Mouse (Mus musculus): ENCODE data around the gene Setd1b. TPM values are rescaled to one million over a fixed set of nuclear protein-coding genes. Genes with fewer than 3 reads are reported as not detected.
A peak's percentile ranks its signal among the peaks of the same experiment; 100 is the strongest.

The Setd1b gene
- 9.8 and 9.9 TPM in 2 replicates for polyA plus RNA-seq (2014; fragmentation: Nextera tagmentation; extraction: Ambion mirVana)

GRCm38 (mm10) chr5:123142161-123143157 is at the start of gene Setd1b:
TSS of gene Setd1b (plus strand) at chr5:123142193.
- peak within 1 kb of the TSS; percentile 90 for H3K4me3 ChIP-seq (ENCODE audit: low read depth, low read length)
- H3K27ac ChIP-seq (replicated peaks; ENCODE audit: low read depth, low read length), result peak within 1 kb of the TSS; percentile 100
- peaks cover 19% of the 10 kb centered on the region for H3K36me3 ChIP-seq (ENCODE audit: control insufficient read depth, insufficient read depth, low read length)
- under 1% methylated on average over 35 of the region's 103 CpGs for WGBS
- DNase-seq (ENCODE audit: low spot score) (peak; percentile 79), ATAC-seq (ENCODE audit: low read depth) (no peak; the same call in 1 of the 2 replicates)
- peak within 1 kb of the TSS; percentile 100 for H3K9ac ChIP-seq (ENCODE audit: low read depth, low read length)
- peaks cover 29% of the 10 kb centered on the region for H3K4me1 ChIP-seq (ENCODE audit: control insufficient read depth, insufficient read depth, low read length)
- no peaks in the 10 kb centered on the region for H3K27me3 ChIP-seq (replicated peaks; ENCODE audit: control insufficient read depth, insufficient read depth, low read length)
- peak within 1 kb of the TSS; percentile 100 for H3K4me2 ChIP-seq (ENCODE audit: low read depth, low read length)
- no peaks in the 10 kb centered on the region for H3K9me3 ChIP-seq (ENCODE audit: control insufficient read depth, low read length)

GRCm38 (mm10) chr5:123093077-123093633 is 48.8 kb upstream of the Setd1b start:
- Histone ChIP-seq H3K4me3 (ENCODE audit: low read depth, low read length) (no peak overlapping the region), H3K27ac (replicated peaks; ENCODE audit: low read depth, low read length) (no peak overlapping the region), H3K4me1 (ENCODE audit: control insufficient read depth, insufficient read depth, low read length) (no peaks in the 10 kb centered on the region), H3K4me2 (ENCODE audit: low read depth, low read length) (no peak overlapping the region), H3K9me3 (ENCODE audit: control insufficient read depth, low read length) (no peaks in the 10 kb centered on the region), H3K36me3 (ENCODE audit: control insufficient read depth, insufficient read depth, low read length) (no peaks in the 10 kb centered on the region), H3K27me3 (replicated peaks; ENCODE audit: control insufficient read depth, insufficient read depth, low read length) (no peaks in the 10 kb centered on the region), H3K9ac (ENCODE audit: low read depth, low read length) (no peak overlapping the region)
- ATAC-seq (ENCODE audit: low read depth) (no peak), DNase-seq (ENCODE audit: low spot score) (no peak)
- 77% methylated on average over 14 of the region's 14 CpGs for WGBS

- Histone ChIP-seq H3K27me3 (replicated peaks; ENCODE audit: control insufficient read depth, insufficient read depth, low read length) (no peaks in the 10 kb centered on the region), H3K27ac (replicated peaks; ENCODE audit: low read depth, low read length) (no peak overlapping the region), H3K9me3 (ENCODE audit: control insufficient read depth, low read length) (no peaks in the 10 kb centered on the region), H3K4me1 (ENCODE audit: control insufficient read depth, insufficient read depth, low read length) (no peaks in the 10 kb centered on the region), H3K4me2 (ENCODE audit: low read depth, low read length) (no peak overlapping the region), H3K36me3 (ENCODE audit: control insufficient read depth, insufficient read depth, low read length) (peaks cover 4% of the 10 kb centered on the region; the same call in 1 of the 2 replicates), H3K4me3 (ENCODE audit: low read depth, low read length) (no peak overlapping the region), H3K9ac (ENCODE audit: low read depth, low read length) (no peak overlapping the region)
- ATAC-seq (ENCODE audit: low read depth) (no peak), DNase-seq (ENCODE audit: low spot score) (no peak)
- whole genome bisulfite sequencing, result 80% methylated on average over 25 of the region's 25 CpGs
These were observed 47.6 kb upstream of the Setd1b start for GRCm38 (mm10) chr5:123094238-123094991.

GRCm38 (mm10) chr5:123096299-123096698 is 45.7 kb upstream of the Setd1b start:
- Histone ChIP-seq H3K4me2 (ENCODE audit: low read depth, low read length) (no peak overlapping the region), H3K4me1 (ENCODE audit: control insufficient read depth, insufficient read depth, low read length) (no peaks in the 10 kb centered on the region), H3K9ac (ENCODE audit: low read depth, low read length) (no peak overlapping the region), H3K36me3 (ENCODE audit: control insufficient read depth, insufficient read depth, low read length) (peaks cover 12% of the 10 kb centered on the region), H3K4me3 (ENCODE audit: low read depth, low read length) (no peak overlapping the region), H3K27ac (replicated peaks; ENCODE audit: low read depth, low read length) (no peak overlapping the region), H3K27me3 (replicated peaks; ENCODE audit: control insufficient read depth, insufficient read depth, low read length) (no peaks in the 10 kb centered on the region), H3K9me3 (ENCODE audit: control insufficient read depth, low read length) (no peaks in the 10 kb centered on the region)
- 93% methylated on average over 8 of the region's 8 CpGs for WGBS
- ATAC-seq (ENCODE audit: low read depth) (no peak), DNase-seq (ENCODE audit: low spot score) (no peak)

- ATAC-seq (ENCODE audit: low read depth) (no peak), DNase-seq (ENCODE audit: low spot score) (no peak)
- Histone ChIP-seq H3K27me3 (replicated peaks; ENCODE audit: control insufficient read depth, insufficient read depth, low read length) (no peaks in the 10 kb centered on the region), H3K36me3 (ENCODE audit: control insufficient read depth, insufficient read depth, low read length) (peaks cover 12% of the 10 kb centered on the region), H3K9me3 (ENCODE audit: control insufficient read depth, low read length) (no peaks in the 10 kb centered on the region), H3K4me1 (ENCODE audit: control insufficient read depth, insufficient read depth, low read length) (no peaks in the 10 kb centered on the region), H3K27ac (replicated peaks; ENCODE audit: low read depth, low read length) (no peak overlapping the region), H3K4me2 (ENCODE audit: low read depth, low read length) (no peak overlapping the region), H3K9ac (ENCODE audit: low read depth, low read length) (no peak overlapping the region), H3K4me3 (ENCODE audit: low read depth, low read length) (no peak overlapping the region)
- 71% methylated on average over 2 of the region's 2 CpGs for WGBS
These were observed 43.5 kb upstream of the Setd1b start for GRCm38 (mm10) chr5:123098487-123098886.

GRCm38 (mm10) chr5:123102376-123102775 is 39.6 kb upstream of the Setd1b start:
- H3K27me3 ChIP-seq (replicated peaks; ENCODE audit: control insufficient read depth, insufficient read depth, low read length), result no peaks in the 10 kb centered on the region
- H3K9ac ChIP-seq (ENCODE audit: low read depth, low read length), result no peak overlapping the region
- no peak for ATAC-seq (ENCODE audit: low read depth)
- no peak for DNase-seq (ENCODE audit: low spot score)
- H3K4me1 ChIP-seq (ENCODE audit: control insufficient read depth, insufficient read depth, low read length), result no peaks in the 10 kb centered on the region
- H3K27ac ChIP-seq (replicated peaks; ENCODE audit: low read depth, low read length), result no peak overlapping the region
- no peak overlapping the region for H3K4me3 ChIP-seq (ENCODE audit: low read depth, low read length)
- no peaks in the 10 kb centered on the region for H3K9me3 ChIP-seq (ENCODE audit: control insufficient read depth, low read length)
- no peak overlapping the region for H3K4me2 ChIP-seq (ENCODE audit: low read depth, low read length)
- 62% methylated on average over 7 of the region's 7 CpGs for WGBS
- peaks cover 12% of the 10 kb centered on the region for H3K36me3 ChIP-seq (ENCODE audit: control insufficient read depth, insufficient read depth, low read length)

- Histone ChIP-seq H3K4me2 (ENCODE audit: low read depth, low read length) (no peak overlapping the region), H3K9ac (ENCODE audit: low read depth, low read length) (no peak overlapping the region), H3K4me1 (ENCODE audit: control insufficient read depth, insufficient read depth, low read length) (no peaks in the 10 kb centered on the region), H3K36me3 (ENCODE audit: control insufficient read depth, insufficient read depth, low read length) (peaks cover 12% of the 10 kb centered on the region), H3K4me3 (ENCODE audit: low read depth, low read length) (no peak overlapping the region), H3K27ac (replicated peaks; ENCODE audit: low read depth, low read length) (no peak overlapping the region), H3K27me3 (replicated peaks; ENCODE audit: control insufficient read depth, insufficient read depth, low read length) (no peaks in the 10 kb centered on the region), H3K9me3 (ENCODE audit: control insufficient read depth, low read length) (no peaks in the 10 kb centered on the region)
- DNase-seq (ENCODE audit: low spot score) (no peak), ATAC-seq (ENCODE audit: low read depth) (no peak)
- 59% methylated on average over 8 of the region's 8 CpGs for WGBS
These were observed 38.4 kb upstream of the Setd1b start for GRCm38 (mm10) chr5:123103556-123103955.

- Histone ChIP-seq H3K9ac (ENCODE audit: low read depth, low read length) (no peak overlapping the region), H3K4me1 (ENCODE audit: control insufficient read depth, insufficient read depth, low read length) (peaks cover 7% of the 10 kb centered on the region; the same call in 1 of the 2 replicates), H3K4me2 (ENCODE audit: low read depth, low read length) (no peak overlapping the region), H3K27me3 (replicated peaks; ENCODE audit: control insufficient read depth, insufficient read depth, low read length) (no peaks in the 10 kb centered on the region), H3K4me3 (ENCODE audit: low read depth, low read length) (no peak overlapping the region), H3K36me3 (ENCODE audit: control insufficient read depth, insufficient read depth, low read length) (peaks cover 5% of the 10 kb centered on the region), H3K9me3 (ENCODE audit: control insufficient read depth, low read length) (no peaks in the 10 kb centered on the region), H3K27ac (replicated peaks; ENCODE audit: low read depth, low read length) (no peak overlapping the region)
- DNase-seq (ENCODE audit: low spot score) (no peak), ATAC-seq (ENCODE audit: low read depth) (no peak)
- WGBS, result 78% methylated on average over 6 of the region's 6 CpGs
These were observed 37.2 kb upstream of the Setd1b start for GRCm38 (mm10) chr5:123104769-123105168.
